Mouse (Mus musculus) small intestine, adult 2 months (tissue): ENCODE data around the gene Bfsp2.

ENCODE experiments used
- CTCF ChIP-seq: fragments of 200-500 bp; IDR thresholded peaks from 2 replicates; pipeline ENCODE4 v1.5.1; 2012; ENCODE audit warnings: low read depth, mild to moderate bottlenecking, control low read depth, inconsistent platforms, low read length, moderate library complexity, mixed read lengths; ENCODE audit not compliant: insufficient replicate concordance, insufficient read length; ENCODE audit errors: extremely low read depth
- POLR2A ChIP-seq: fragments of 200-500 bp; IDR thresholded peaks from 2 replicates; pipeline ENCODE4 v1.6.1; 2012; ENCODE audit warnings: low read depth, mild to moderate bottlenecking, control low read depth, inconsistent platforms, low read length, moderate library complexity

- TF ChIP-seq CTCF (no peak), POLR2A (no peak)
Measured at GRCm38 (mm10) chr9:103503586-103504298, 23.5 kb upstream of the Bfsp2 start.
